Mouse (Mus musculus) megakaryocyte, embryonic 14.5 days (primary cell): ENCODE data around the gene Asb10.

ENCODE experiments used
- FLI1 ChIP-seq: IDR thresholded peaks from 2 replicates; pipeline ENCODE4 v1.6.1; 2012; ENCODE audit warnings: low read length, inconsistent platforms, mixed read lengths
- GATA1 ChIP-seq: IDR thresholded peaks from 3 replicates; pipeline ENCODE4 v1.6.1; 2012; ENCODE audit warnings: mixed read lengths, low read length, inconsistent platforms, borderline replicate concordance

- TF ChIP-seq GATA1, result no peak
- no peak for TF ChIP-seq FLI1
These were observed 14.4 kb downstream of the Asb10 start for GRCm38 (mm10) chr5:24526190-24526888.
